Mouse (Mus musculus) small intestine, adult 2 months (tissue): ENCODE measurements at regions not wholly inside any gene's neighbourhood (a gene's known extent, or its start where the extent isn't known, plus 50 kb on each side); places are given as distances from the start of the nearest gene placed in this dataset.

ENCODE experiments used
- CTCF ChIP-seq: fragments of 200-500 bp; IDR thresholded peaks from 2 replicates; pipeline ENCODE4 v1.5.1; 2012; ENCODE audit warnings: low read depth, mild to moderate bottlenecking, control low read depth, inconsistent platforms, low read length, moderate library complexity, mixed read lengths; ENCODE audit not compliant: insufficient replicate concordance, insufficient read length; ENCODE audit errors: extremely low read depth
- POLR2A ChIP-seq: fragments of 200-500 bp; IDR thresholded peaks from 2 replicates; pipeline ENCODE4 v1.6.1; 2012; ENCODE audit warnings: low read depth, mild to moderate bottlenecking, control low read depth, inconsistent platforms, low read length, moderate library complexity

DNA sequence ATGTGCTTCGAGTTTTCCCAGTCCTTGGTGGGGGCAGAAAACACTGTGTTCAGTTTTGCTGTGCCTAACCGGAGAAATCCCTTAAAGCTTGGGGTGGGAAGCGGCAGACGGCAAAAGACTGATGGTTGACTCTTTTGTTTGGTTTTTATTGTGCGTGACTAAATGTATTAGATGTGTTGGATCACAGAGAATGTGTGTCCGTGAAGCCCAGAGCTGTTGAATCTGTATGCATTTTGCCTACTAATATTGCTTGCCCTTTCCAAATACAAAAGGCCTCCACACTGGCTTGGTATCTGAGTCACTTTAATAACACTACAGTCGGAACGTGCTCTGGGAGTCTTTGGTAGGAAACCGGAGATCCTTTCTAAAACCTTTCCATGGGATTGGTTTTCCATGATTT lies 147.8 kb downstream of the Gm19935 start:
- TF ChIP-seq POLR2A (no peak), CTCF (no peak)
